Mouse (Mus musculus): ENCODE results near the gene Chka.

The Chka gene

GRCm38 (mm10) chr19:3851502-3851962 lies at the start of gene Chka:
TSS of gene Chka (plus strand) at chr19:3851773.
- CTCF ChIA-PET, result interaction anchor here in 2 of 4 experiments (0.9 to 1.9 kb wide), 11 partner anchors 9 to 161 kb away, joined by 3 to 10 read pairs (median 3); partner anchors contain the start of genes Ndufs8 (in 1 of the 2) and Ndufv1 (in 1 of the 2)
- POLR2A ChIA-PET, result interaction anchor here in 3 of 4 experiments (0.6 to 8.2 kb wide), 42 partner anchors 8 to 1098 kb away, joined by 3 to 192 read pairs (median 3); partner anchors contain the start of genes Gm49405 (in 2 of the 3), Ndufs8 (in 2 of the 3), Nudt8 (in 2 of the 3) and Aldh3b1 (in 1 of the 3)

GRCm38 (mm10) chr19:3805526-3805925 lies 46.0 kb upstream of the Chka start:
- ChIA-PET POLR2A (interaction anchor here in 1 of 4 experiments (1.5 kb wide), 1 partner anchor 9 kb away, joined by 4 read pairs; no protein-coding TSS in a partner anchor), CTCF (no interaction called here)

GRCm38 (mm10) chr19:3810536-3811233 lies 40.9 kb upstream of the Chka start:
- CTCF ChIA-PET, result interaction anchor here in 1 of 4 experiments (0.8 to 1.5 kb wide), 3 partner anchors 60 to 190 kb away, joined by 3 read pairs; partner anchors contain the start of genes Gm49405 and Nudt8
- POLR2A ChIA-PET, result interaction anchor here in 2 of 4 experiments (0.7 to 1.8 kb wide), 10 partner anchors 11 to 295 kb away, joined by 3 to 6 read pairs (median 4); partner anchors contain the start of genes 1810055G02Rik (in 1 of the 2), Aldh3b1 (in 1 of the 2), Aldh3b2 (in 1 of the 2) and Ndufs8 (in 1 of the 2)

GRCm38 (mm10) chr19:3814461-3814860 lies 37.1 kb upstream of the Chka start:
- POLR2A ChIA-PET, result interaction anchor here (0.5 to 2.8 kb wide), 31 partner anchors 8 to 285 kb away, joined by 3 to 11 read pairs (median 3); partner anchors contain the start of genes Chka (in 1 of the 4), Ndufs8 (in 1 of the 4) and Tcirg1 (in 1 of the 4)
- CTCF ChIA-PET, result interaction anchor here in 3 of 4 experiments (0.6 to 1.4 kb wide), 8 partner anchors 12 to 511 kb away, joined by 3 to 5 read pairs (median 3); no protein-coding TSS in a partner anchor

- CTCF ChIA-PET, result interaction anchor here in 2 of 4 experiments (0.5 to 0.7 kb wide), 2 partner anchors 8 to 197 kb away, joined by 3 read pairs; partner anchors contain the start of gene Ndufv1 (in 1 of the 2)
- POLR2A ChIA-PET, result interaction anchor here in 2 of 4 experiments (2.0 to 2.6 kb wide), 2 partner anchors 24 to 25 kb away, joined by 4 to 11 read pairs; no protein-coding TSS in a partner anchor
These were observed 35.7 kb upstream of the Chka start for GRCm38 (mm10) chr19:3815824-3816223.

GRCm38 (mm10) chr19:3819080-3819479 lies 32.5 kb upstream of the Chka start:
- ChIA-PET CTCF (interaction anchor here in 1 of 4 experiments (1.9 kb wide), 1 partner anchor 21 kb away, joined by 4 read pairs; no protein-coding TSS in a partner anchor), POLR2A (interaction anchor here in 2 of 4 experiments (0.6 to 1.9 kb wide), 7 partner anchors 8 to 386 kb away, joined by 3 to 6 read pairs (median 3); partner anchors contain the start of gene 1810055G02Rik (in 1 of the 2))

GRCm38 (mm10) chr19:3819899-3820444 lies 31.6 kb upstream of the Chka start:
- POLR2A ChIA-PET, result interaction anchor here in 2 of 4 experiments (0.9 to 1.9 kb wide), 2 partner anchors 20 to 31 kb away, joined by 3 to 5 read pairs; no protein-coding TSS in a partner anchor
- CTCF ChIA-PET, result no interaction called here

GRCm38 (mm10) chr19:3825044-3825443 lies 26.5 kb upstream of the Chka start:
- CTCF ChIA-PET, result no interaction called here

GRCm38 (mm10) chr19:3829863-3830262 lies 21.7 kb upstream of the Chka start:
- POLR2A ChIA-PET, result interaction anchor here in 2 of 4 experiments (0.7 to 5.9 kb wide), 2 partner anchors 12 to 402 kb away, joined by 4 to 63 read pairs; partner anchors contain the start of gene Pold4 (in 1 of the 2)
- CTCF ChIA-PET, result interaction anchor here in 1 of 4 experiments (0.6 kb wide), 1 partner anchor 476 kb away, joined by 3 read pairs; the partner anchor contains the start of gene Grk2

More at GRCm38 (mm10) chr19:3825044-3825443, 26.5 kb upstream of the Chka start:
- POLR2A ChIA-PET, result interaction anchor here in 3 of 4 experiments (0.7 to 2.5 kb wide), 7 partner anchors 10 to 56 kb away, joined by 3 to 14 read pairs (median 3); no protein-coding TSS in a partner anchor

- POLR2A ChIA-PET, result interaction anchor here in 3 of 4 experiments (0.6 to 5.9 kb wide), 8 partner anchors 10 to 266 kb away, joined by 3 to 63 read pairs (median 6); partner anchors contain the start of genes Cdk2ap2 (in 1 of the 3) and Chka (in 1 of the 3)
These were observed 19.9 kb upstream of the Chka start for GRCm38 (mm10) chr19:3831716-3832115.

GRCm38 (mm10) chr19:3832851-3833353 lies 18.7 kb upstream of the Chka start:
- ChIA-PET CTCF (interaction anchor here (0.6 to 1.4 kb wide), 6 partner anchors 14 to 167 kb away, joined by 3 to 5 read pairs (median 3); partner anchors contain the start of genes Gm49405 (in 1 of the 4), Ndufs8 (in 1 of the 4) and Nudt8 (in 1 of the 4)), POLR2A (interaction anchor here (0.6 to 5.9 kb wide), 15 partner anchors 9 to 300 kb away, joined by 3 to 63 read pairs (median 4); partner anchors contain the start of genes Cdk2ap2 (in 1 of the 4) and Ndufs8 (in 1 of the 4))

More at GRCm38 (mm10) chr19:3831716-3832115, 19.9 kb upstream of the Chka start:
- CTCF ChIA-PET, result interaction anchor here in 3 of 4 experiments (0.6 to 1.6 kb wide), 9 partner anchors 9 to 613 kb away, joined by 3 to 6 read pairs (median 4); no protein-coding TSS in a partner anchor

GRCm38 (mm10) chr19:3834301-3834700 lies 17.3 kb upstream of the Chka start:
- POLR2A ChIA-PET, result interaction anchor here in 3 of 4 experiments (0.9 to 5.9 kb wide), 8 partner anchors 8 to 301 kb away, joined by 3 to 63 read pairs (median 6); partner anchors contain the start of gene Chka (in 1 of the 3)
- CTCF ChIA-PET, result interaction anchor here in 1 of 4 experiments (1.3 kb wide), 1 partner anchor 13 kb away, joined by 5 read pairs; no protein-coding TSS in a partner anchor

- CTCF ChIA-PET, result interaction anchor here in 1 of 4 experiments (0.7 kb wide), 1 partner anchor 259 kb away, joined by 23 read pairs; no protein-coding TSS in a partner anchor
These were observed 14.8 kb upstream of the Chka start for GRCm38 (mm10) chr19:3836791-3837190.

GRCm38 (mm10) chr19:3838931-3839330 lies 12.6 kb upstream of the Chka start:
- POLR2A ChIA-PET, result interaction anchor here (0.6 to 9.6 kb wide), 14 partner anchors 8 to 90 kb away, joined by 3 to 192 read pairs (median 4); partner anchors contain the start of genes Chka (in 3 of the 4) and Aldh3b1 (in 1 of the 4)
- CTCF ChIA-PET, result no interaction called here

More at GRCm38 (mm10) chr19:3836791-3837190, 14.8 kb upstream of the Chka start:
- POLR2A ChIA-PET, result interaction anchor here in 2 of 4 experiments (0.7 to 1.8 kb wide), 10 partner anchors 10 to 497 kb away, joined by 3 to 13 read pairs (median 3); partner anchors contain the start of gene Ankrd13d (in 1 of the 2)

- POLR2A ChIA-PET, result interaction anchor here (0.6 to 9.6 kb wide), 43 partner anchors 8 to 264 kb away, joined by 3 to 192 read pairs (median 4); partner anchors contain the start of genes Chka (in 3 of the 4), Kmt5b (in 3 of the 4), Ndufs8 (in 2 of the 4) and 1810055G02Rik (in 1 of the 4)
- CTCF ChIA-PET, result interaction anchor here in 2 of 4 experiments (0.8 to 1.0 kb wide), 3 partner anchors 8 to 206 kb away, joined by 3 to 4 read pairs (median 4); partner anchors contain the start of gene Gstp2 (in 1 of the 2)
These were observed 11.9 kb upstream of the Chka start for GRCm38 (mm10) chr19:3839686-3840085.

- POLR2A ChIA-PET, result interaction anchor here in 3 of 4 experiments (0.5 to 9.6 kb wide), 54 partner anchors 8 to 412 kb away, joined by 3 to 192 read pairs (median 4); partner anchors contain the start of genes Chka (in 3 of the 3), Kmt5b (in 3 of the 3), Ndufs8 (in 3 of the 3) and 1810055G02Rik (in 1 of the 3)
- CTCF ChIA-PET, result interaction anchor here in 3 of 4 experiments (0.6 to 1.3 kb wide), 7 partner anchors 9 to 206 kb away, joined by 3 to 4 read pairs (median 3); partner anchors contain the start of genes Gstp2 (in 1 of the 3) and Ndufv1 (in 1 of the 3)
These were observed 11.3 kb upstream of the Chka start for GRCm38 (mm10) chr19:3840214-3840651.
